Mouse (Mus musculus) adrenal gland, adult 18-20 months (tissue): ENCODE measurements around the gene Patl2. TPM values are rescaled to one million over a fixed set of nuclear protein-coding genes. Genes with fewer than 3 reads are reported as not detected.
"Not testable (repeated sequence)": the region's sequence is repeated elsewhere in the genome, so short reads cannot be mapped to it uniquely, and the experiment has no call there.

Experiments used
- DNase-seq, 2 experiments: peaks; one replicate each; pipeline ENCODE4 v3.0.0; 2021 to 2022; ENCODE audit warnings: low spot score in 2 of 2
- long read RNA-seq, 2 experiments: library from polyadenylated mRNA; stranded (forward); transcript quantifications; one replicate each; pipeline ENCODE4 v2.0.0; 2021
- total RNA-seq, 2 experiments: library from RNA; stranded (reverse); gene quantifications; 1 replicate in 1 of 2; 2 replicates in 1 of 2; pipeline ENCODE4 v1.2.3; 2021

Patl2 gene
- total RNA-seq = not detected
- long read RNA-seq, experiment 1 = 0 reads
- long read RNA-seq, experiment 2, partial matches to known transcripts = 0 of 30 reads
- long read RNA-seq, experiment 2, other reads (novel, unspliced or antisense) = 30 of 30 reads

DNA sequence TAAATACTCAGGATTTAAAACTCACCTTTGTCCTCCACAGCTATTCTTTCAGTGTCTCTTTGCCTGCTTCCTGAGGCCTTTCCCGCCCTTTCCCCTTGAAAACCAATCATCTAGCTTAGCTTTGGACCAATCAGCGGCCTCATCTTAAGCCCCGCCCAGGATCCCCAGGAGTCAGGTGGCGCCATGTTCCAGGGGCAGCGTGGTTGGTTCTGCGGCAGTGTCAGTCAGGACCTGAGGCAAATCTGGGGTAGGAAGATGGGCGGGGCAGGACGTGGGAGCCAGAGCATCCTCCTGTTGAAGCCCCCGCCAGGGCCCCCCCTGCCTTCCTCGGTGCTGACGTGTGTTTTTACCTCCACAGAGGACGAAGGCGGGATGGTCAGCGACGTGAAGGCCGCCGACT, at the start of gene Patl2, which contains the start of gene Terb2:
TSS of gene Patl2 (minus strand) at position 84 of the 400 bp plus-strand sequence.
TSS of gene Terb2 (plus strand) at position 167 of the 400 bp plus-strand sequence.
- no peak for DNase-seq

DNA sequence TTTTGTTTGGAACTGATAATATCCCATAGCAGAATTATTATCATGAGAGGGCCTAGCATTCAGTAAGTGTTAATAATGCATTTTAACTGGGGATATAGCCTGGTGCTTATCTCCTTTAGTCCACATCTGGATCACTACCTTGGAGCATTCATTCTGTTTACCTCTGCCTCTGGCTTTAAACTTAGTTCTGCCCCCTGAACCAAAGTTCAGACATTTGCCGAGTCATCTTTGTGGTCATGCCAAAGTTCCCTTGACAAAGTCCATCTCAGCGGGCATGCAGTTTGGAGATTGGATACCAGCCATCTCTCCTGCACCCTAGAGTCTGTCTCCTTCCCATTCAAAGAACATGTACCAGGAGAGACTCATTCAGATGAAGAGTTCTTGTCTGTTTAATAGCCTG, 49.4 kb upstream of the Patl2 start:
- no peak for DNase-seq

DNA sequence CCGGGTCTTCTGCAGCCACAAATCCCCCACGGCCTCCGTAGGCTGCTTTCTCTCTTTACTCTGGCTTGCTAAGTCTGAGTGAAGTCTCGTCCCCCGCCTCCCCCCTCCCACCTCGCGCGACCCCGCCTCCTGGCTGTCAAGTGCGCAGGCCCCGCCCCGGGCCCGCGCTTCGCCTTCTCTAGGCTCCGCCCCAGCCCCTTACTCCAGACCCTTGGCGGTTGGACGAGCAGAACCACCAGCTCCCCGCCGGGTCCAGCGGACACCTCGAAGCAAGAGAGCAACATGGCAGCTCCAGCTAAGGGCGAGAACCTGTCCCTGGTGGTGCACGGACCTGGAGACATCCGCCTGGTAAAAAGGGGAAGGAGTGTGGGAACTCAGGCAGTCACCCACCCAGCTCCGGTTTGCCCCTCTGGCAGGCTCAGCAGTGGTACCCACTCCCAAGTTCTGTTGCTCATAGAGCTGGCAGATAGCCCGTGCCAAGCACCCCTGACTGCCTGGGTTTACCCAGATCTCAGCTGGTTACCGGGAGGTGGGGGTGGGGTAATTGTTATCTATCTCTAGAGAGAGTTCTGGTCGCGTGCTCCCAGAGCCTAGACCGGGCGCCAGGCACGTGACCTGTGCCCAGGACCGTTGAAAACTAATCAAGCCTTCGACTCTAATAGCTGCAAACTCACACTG, 48.8 kb upstream of the Patl2 start, which contains the start of gene Sord:
TSS of gene Sord (plus strand) at position 139 of the 678 bp plus-strand sequence.
- DNase-seq = peak; percentile 80 to 84

DNA sequence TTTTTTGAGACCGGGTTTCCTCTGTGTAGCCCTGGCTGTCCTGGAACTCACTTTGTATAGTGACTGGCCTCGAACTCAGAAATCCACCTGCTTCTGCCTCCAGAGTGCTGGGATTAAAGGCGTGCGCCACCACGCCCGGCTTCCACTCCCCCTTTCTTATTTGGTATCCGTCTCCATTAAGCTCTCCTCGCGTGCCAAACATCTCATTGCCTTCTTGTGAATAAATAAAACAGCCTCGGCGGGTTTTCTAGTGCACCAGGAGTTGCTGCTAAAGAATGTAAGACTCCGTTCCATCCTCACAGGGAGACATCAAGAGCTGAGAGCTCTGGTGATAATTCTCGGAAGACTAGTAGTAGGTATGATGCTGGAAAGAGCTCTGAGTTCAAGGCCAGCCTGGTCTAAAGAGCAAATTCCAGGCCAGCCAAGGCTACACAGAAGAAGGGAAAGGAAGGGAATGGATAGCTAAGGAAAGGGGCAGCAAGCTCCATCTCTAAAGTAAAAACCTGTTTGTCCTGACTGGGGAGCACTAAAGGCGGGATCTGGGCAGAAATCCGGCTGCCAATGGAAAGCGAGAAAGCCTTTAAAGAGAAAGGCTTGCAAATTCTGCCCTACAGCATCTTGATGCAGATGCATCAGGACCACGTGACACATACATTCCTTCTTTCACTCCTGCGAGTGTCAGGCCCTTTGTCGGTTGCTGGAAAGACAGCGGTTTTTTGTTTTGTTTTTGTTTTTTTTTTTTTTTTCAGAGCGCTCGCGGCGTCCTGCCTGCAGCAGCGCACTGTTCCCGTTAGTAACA, 48.0 kb upstream of the Patl2 start:
- DNase-seq = peak in 1 of 2 experiments; percentile 15

DNA sequence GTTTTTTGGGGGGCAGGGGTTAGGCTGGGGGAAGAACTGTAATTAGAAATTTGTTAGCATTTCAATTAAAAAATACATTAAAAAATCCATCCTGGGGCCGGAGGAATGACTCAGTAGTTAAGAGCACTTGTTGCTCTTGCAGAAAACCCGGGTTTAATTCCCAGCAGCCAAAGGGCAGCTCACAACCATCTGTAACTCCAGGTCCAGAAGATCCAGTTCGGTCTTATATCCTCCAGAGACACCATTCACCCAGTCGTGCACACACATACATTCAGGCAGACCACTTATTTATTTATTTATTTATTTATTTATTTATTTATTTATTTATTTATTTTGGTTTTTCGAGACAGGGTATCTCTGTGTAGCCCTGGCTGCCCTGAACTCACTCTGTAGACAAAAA, 47.4 kb upstream of the Patl2 start:
- no peak for DNase-seq

DNA sequence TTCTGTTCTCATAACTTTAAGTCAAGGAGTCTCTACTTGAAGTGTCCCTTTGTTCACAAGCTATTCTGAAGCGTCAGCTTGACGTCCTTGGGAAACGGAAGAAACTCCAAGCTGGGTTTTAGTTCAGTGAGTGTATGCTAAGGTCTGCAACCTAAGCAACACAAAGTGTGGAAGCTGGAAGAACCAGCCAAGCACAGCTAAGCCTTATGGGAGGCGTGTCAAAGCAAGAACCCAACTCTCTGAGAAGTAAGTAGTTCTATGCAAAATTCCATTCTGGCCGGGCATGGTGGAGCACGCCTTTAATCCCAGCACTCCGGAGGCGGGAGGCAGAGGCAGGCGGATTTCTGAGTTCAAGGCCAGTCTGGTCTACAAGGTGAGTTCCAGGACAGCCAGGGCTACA, 45.6 kb upstream of the Patl2 start:
- DNase-seq = no peak

DNA sequence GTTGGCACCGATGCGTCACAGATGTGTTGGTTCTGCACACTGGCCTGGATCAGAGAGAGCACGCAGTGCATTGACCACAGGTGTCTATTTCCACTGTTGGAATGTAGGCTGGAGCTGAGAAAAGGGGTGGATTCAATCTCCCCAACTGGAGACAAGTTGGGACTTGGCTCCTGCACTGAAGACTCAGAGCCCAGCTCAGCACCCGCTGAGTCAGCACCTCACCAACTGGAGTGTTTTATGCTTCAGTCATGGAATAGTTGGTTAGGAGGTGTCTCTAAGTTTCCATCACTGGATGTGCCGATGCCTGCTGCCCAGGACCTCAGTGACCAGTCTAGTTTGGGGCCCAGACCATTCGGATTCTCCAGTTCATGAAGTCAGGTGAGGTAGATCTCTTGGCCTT, 44.4 kb upstream of the Patl2 start:
- DNase-seq = no peak

DNA sequence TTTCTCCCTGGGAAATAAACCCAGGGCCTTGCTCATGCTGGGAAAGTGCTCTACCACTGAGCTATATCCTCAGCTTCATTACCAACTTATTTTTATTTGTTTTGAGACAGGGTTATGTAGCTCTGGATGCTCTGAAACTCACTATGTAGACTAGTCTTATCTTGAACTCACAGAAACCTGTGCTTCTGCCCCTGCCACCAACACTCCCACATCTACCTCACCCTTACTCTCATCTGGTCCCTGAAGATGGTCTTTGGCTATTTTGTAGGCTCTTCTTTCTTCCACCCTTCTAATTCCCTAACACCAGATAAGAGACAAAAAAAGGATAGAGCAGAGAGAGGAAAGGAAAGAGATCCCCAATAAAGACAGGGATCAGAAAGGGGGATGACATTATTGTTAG, 37.7 kb upstream of the Patl2 start:
- no peak for DNase-seq

DNA sequence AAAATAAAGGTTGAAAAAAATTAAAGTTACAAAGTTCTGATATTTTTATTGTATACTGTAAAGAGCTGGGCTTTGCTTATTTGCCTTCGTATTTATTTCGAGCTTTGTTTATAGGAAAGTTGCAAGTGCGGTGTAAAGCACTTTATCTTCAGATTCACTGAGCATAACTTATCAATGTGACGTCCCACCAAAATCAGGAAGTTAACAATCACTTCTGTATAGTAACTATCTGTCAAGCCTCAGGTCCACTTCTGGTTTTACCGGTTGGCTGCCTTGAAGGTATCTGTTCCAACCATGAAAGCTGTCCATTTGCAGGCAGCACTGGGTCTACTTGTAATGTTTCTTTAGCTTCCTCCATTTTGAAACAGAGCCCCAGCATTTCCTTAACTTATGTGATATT, 36.3 kb upstream of the Patl2 start:
- no peak for DNase-seq

DNA sequence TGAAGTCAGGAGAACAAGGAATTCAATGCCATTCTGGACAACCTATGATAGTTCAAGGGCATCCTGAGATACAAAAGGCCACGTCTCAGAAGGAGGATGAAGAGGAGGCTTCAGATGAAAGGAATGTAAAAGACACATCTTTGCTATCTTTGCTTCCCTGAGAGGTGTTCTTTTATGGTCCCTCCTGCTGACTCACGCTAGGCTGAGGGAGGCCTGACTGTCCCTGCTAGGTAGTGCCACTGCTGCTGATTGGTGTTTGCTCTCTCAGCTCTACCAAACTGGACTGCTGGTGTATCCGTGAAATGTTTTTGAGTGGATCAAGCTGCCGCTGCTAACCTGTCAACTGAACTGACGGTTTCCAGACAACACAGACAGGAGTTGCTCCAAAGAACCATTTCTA, 35.8 kb upstream of the Patl2 start:
- no peak for DNase-seq

DNA sequence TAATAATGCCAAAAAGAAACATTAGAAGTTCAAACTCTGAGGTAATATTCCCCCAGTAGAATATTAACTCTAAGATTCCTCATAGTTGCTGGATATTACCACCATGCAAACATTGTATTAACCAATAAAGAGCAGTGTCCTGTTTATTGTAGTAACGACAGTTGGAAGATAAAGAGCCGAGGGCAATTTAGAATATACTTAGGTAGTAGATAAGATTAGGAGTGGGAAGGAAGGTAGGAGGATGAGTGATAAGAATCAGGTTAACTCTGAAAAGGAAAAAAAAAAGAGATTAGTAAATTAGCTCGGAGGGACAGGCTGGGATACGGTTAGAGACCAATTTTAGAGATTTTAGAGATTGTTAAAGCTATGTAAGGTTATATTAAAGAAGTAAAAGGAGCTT, 35.4 kb upstream of the Patl2 start:
- no peak for DNase-seq

DNA sequence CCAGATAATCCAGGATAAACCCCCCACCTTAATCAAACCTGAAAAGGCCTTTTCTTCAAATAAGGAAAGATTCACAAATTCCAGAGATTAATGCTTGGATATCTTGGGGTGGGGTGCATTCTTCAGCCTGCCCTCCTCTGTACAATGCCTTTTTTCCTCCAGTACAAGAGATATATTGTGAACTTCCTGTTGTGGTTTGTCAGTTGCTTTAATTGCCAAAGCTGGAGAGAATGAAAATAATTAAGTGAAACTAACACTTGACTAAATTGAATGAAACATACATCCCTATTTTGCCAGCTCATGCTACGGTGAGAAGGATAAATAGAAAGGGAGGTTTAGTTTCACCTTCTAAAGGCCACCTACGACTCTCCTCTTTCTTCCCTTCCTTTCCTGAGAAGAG, 32.2 kb upstream of the Patl2 start:
- no peak for DNase-seq

DNA sequence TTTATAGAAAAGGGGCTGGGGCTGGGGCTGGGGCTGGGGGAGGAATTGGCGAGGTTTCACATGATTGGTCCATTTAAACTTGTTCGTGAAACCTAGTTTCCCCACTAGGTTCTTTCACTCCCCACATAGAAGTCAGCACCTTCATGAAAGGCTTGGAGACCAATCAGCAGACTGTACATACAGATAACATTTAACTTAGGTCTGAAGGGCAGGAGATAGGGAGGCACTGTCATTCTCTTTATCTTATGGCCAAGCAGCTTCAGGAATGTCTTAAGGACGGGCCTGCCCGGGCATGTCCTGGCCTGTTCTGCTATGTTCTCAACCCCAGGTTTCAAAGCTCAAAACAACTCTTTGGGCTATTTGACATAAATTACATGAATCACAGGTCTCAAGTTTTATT, 31.1 kb upstream of the Patl2 start:
- not testable (repeated sequence) for DNase-seq

DNA sequence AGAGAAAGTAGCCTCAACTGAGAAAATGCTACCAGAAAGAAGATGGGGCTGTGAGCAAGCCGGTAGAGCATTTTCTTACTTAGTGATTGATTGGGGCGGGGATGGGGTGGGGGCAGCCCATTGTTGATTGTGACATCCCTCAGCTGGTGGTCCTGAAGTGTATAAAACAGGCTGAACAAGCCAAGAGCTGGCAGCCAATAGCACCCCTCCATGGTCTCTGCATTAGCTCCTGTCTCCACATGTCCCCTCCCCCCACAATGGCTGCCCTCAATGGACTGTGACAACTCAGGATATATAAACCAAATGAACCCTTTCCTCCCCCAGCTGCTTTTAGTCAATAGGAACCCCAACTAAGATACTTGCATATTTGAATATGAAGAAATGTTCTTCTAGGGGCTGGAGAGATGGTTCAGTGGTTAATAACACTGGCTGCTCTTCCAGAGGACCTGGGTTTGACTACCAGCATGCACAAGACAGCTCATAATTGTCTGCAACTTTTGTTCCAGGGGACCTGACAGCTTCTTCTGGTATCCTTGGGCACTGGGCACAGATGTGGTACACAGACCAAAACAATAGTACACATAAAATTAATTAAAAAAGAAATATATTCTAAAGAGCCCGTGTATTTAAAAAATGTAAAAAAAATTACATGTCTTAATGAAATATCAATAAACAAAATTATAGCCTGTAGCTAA, 24.7 kb upstream of the Patl2 start:
- DNase-seq = no peak

DNA sequence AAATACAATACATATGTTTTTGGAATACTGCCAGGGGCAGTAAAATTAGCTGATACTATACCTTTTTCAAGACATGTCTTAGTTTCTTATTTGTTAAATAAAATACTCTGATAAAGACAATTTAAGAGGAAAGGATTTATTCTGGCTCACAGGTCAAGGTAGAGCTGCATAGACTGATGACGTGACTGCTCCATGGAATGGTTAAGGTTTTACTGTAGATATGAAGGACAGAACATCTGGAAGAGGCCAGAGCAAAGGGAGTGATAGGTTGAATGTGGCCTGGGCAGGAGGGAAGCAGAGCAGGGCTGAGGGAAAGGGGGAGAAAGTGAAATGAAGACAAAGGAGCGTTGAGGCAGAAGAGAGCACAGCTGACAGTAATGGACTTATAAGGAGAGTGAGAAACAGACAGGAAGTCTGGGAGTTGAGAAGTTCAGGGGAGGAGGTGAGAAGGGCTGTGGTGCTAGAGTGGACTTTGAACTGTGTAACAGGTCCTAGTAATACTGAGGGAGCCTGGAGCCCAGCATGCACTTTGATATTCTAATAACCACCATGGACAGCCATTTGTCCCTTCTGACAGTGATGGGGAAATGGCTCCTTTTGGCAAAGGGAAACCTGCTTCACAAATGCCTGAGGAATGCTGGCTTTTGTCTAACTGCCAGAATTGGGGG, 20.6 kb upstream of the Patl2 start:
- DNase-seq = no peak

DNA sequence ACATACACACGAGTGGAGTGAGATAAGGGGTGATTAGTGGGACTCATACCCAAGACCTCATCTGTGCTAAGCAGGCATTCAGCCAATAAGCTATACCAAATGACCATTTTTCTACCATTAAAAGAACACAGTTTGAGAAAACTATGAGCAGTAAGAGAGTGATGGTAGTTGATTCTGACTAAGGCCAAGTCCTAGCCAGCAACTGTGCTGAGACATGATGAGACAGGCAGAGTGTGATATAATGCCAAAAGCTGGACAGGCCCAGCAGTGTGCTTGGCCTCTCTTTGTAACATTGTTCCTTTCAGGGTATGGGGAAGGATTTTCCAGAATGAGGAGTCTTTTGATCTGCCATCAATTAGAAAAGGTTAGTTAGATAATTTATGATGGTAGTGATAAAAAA, 15.5 kb upstream of the Patl2 start:
- no peak for DNase-seq

DNA sequence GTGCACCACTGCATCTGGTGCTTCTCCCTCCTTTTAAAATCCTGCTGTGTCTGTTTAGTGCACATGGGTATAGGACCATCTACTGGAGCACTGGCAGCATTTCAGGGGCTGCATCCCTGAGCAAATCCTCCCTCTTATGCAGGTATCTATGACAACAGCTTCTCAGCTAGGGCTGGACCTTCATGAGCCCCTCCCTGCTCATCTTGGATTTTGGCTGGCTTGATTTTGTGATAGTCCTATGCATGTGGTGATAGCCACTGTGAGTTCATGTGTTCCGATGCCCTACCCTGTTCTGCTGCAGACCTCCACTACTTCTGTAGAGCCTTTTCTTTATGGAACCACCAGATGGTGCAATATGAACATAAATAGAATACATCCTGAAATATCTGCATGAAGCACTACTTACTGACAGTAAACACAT, 8.5 kb upstream of the Patl2 start:
- no peak for DNase-seq

DNA sequence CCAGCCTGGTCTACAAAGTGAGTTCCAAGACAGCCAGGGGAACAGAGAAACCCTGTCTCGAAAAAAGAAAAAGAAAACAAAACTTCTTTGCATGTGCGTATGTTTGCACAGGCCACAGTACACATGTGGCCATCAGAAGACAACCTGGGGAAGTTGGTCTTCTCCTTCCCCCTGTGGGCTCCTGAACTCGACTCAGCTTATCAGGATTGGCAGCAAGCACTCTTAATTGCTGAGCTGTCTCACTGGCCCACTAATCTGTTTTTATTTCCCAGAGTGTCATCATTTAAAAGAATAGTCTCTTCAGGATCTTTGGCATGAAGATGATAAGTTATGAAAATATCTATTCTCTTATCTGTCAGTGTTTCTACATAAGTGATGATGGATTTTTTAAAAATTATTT, 5.9 kb upstream of the Patl2 start:
- DNase-seq = no peak

DNA sequence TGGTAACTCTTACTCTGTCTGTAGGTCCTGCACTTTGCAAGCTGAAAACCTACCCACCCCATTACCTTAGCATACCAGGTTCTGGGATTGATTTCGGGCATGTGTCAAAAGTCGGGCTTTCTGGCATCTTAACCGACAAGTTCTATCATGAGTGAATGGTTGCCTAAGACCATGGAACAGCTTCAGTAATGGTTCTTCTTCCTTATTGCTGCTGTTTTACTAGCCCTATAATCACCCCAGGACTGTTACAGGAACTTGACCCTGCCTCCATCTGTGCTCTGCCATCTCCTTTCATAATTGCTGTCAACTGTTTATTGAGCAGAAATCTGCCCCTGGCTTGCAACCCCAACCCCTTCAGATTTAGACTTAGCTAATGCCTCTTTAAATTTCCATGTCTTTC, 762 bp upstream of the Patl2 start:
- no peak for DNase-seq

DNA sequence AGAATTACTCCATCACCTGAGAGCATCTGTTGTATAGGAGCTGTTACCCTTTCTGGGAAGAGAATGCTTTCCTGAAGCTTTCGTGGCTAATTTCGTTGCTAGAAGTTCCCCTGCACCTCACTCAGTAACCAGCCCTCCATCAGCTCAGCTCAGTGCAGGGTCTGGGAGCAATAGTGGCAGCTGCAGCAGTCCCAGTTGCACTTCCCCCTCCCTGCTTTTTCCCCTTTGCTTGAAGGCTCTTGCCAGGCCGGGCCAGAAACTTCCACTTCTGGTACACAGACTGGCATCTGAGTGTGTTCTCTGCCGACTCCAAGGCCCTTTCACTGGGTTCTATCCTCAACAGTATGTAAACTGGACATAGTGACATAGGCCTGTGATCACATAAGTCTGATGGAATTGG, 903 bp downstream of the Patl2 start:
- DNase-seq = no peak
